Mouse (Mus musculus) mesoderm, embryonic 11.5 days (tissue): Measurements from ENCODE around the gene Got1.

ENCODE experiments used
- DNase-seq: peaks from one replicate; pipeline ENCODE4 v3.0.0-alpha.2; 2012; ENCODE audit warnings: low read depth, low spot score

Gene Got1

GRCm38 (mm10) chr19:43524187-43525103 lies at the start of gene Got1:
TSS of gene Got1 (minus strand) at chr19:43524605.
- peak; percentile 97 for DNase-seq

DNA sequence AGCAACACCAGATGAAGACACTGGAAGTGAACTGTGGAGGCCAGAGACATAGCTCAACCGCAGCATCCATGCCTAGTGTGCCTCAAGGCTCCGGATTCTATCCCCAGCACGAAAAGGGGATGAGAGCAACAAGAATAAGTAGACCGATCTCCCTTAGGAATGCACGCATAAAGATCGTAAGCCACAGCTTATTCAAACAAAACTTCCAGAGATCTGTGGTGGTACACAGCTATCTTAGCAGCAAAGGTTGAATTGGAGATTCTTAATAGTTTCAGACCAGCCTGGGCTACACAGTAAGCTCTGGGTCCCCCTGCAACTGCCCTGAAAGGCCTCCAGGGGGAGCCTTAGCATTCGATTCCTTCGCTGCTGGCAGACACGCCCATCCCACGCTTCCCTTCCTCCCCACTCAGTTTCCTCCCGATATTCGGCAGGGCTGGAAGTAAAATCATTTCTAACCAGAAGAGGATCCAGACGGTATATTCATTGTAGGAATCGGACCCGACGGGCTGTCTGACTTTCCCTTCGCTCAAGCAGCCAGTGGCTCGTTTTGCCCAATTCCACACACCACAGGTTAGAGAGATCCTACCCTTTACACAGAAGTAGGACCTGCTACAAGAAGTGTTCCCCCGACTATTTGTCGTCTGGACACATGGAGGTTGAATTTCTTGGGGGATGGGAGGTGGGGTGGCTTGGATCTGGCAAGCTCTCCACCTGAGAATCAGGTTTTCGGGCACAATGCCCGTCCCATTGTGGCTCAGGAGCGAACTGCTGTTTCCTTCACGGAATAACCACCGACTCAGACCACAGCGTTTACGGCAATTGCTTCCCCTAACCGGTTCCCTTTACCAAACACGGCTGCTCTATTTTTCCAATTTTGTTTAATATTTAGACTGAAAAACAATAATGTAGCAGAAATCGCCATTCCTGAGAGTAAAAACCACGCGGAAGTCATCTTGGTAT lies 46.7 kb upstream of the Got1 start:
- DNase-seq, result peak; percentile 87

DNA sequence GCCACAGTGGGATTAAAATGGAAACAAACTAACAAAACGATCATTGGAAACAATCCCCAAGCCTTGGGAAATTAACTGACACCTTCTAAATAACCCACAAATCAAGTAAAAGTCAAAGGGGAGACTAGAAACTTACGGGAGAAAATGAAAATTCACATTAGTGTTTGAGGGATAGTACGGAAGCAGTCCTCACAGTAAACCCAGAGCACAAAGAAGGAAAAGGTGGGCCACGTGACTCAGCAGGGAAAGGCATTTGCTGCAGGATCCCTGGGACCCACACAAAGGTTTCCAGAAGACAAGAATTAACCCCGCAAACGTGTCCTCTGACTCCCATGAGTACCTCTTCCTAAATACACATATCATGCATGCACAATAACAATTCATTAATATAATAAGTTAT lies 44.7 kb upstream of the Got1 start:
- DNase-seq, result no peak

GRCm38 (mm10) chr19:43568298-43568697 lies 43.9 kb upstream of the Got1 start:
- DNase-seq, result no peak

GRCm38 (mm10) chr19:43563166-43563565 lies 38.8 kb upstream of the Got1 start:
- no peak for DNase-seq

DNA sequence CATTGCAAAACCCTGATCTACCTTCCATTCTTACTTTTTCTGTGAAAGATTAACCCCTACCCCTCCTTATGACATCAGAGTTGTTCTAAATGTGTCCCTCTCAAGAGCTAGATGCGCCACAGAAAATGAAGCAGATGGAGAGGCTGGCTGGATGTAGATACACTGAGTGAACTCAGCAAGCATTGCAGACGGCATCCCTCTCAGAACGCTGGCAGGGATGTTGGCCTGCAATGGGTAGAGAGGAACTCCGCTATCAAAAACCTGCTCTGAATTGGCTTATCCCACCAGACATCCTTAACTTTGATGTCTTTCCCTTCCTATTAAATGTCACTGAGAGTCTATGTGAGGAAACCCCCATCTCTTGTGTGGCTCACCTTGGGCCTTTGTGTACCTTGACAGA lies 37.4 kb upstream of the Got1 start:
- DNase-seq, result no peak

DNA sequence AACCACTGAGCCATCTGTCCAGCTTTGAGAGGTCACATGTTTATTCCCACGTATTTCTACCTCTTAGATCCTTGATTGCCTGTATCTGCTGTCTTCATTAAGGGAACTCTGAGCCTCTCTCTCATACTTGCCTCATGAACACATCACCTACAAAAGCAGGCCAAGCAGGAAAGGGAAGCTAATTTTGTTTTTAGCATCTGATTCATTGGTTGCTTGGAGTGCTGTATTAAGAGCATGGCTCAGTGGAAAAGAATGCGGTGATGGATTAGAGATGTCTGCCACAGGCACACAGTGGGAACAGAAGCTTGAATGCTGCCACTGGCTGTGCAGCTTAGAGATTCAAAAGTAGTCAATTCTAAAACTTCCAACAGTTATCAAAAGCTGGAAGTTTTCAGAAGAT lies 35.8 kb upstream of the Got1 start:
- DNase-seq, result no peak

GRCm38 (mm10) chr19:43551493-43551890 lies 27.1 kb upstream of the Got1 start:
- DNase-seq, result no peak

DNA sequence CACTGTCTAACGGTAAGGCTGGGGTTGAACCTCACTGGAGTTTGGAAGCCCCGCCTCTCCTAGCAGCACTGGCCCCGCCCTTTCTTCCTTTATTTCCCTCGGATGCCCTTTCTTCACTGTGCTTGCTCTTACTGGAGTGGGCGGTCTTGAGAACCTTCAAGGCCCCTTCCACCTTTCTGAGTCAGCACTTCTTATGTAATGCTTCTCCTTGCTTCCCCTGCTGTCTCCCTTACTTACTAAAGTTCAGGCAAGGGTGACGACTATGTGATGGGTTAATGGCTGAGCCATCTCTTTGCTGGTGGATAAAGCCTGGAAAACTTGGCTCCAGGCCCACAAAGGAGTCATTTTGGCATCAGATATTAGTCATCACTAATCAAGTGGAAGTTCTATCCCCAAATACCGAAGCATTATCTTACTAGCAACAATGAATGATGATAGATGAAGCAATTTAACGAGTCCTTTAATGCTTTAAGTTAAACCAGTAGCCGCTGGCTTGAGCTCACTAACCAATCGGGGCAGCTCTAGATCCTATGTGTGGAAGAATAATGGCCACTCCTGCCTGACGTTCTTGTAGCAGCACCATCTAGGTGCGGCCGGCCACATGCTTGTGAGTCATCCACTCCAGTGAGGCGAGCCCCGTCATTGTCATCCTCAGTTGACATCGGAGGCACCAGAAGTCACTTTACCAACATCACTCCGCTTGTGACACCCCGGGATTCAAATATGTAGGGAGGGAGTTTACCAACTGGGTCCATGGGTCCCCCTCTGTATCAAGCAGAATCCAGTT lies 26.5 kb upstream of the Got1 start:
- DNase-seq, result no peak

DNA sequence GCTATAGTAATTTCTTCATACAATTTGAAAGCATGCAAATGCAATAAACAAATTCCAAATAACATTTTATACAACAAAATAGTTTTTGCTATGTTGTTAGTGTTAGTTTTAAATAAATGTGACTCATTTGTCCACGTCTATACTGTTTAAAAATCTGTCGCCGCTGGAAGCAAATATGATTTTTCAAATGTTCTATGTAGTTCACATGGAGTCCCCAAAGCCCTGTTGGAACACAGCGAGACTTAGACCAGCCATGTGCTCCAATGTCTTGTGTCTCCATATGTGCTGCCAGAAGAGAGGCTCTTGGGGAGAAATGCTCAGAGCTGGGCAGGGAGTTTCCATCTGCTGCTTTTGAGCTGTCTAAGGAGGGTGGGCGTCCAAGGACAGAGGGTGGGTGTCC lies 23.7 kb upstream of the Got1 start:
- DNase-seq, result no peak

DNA sequence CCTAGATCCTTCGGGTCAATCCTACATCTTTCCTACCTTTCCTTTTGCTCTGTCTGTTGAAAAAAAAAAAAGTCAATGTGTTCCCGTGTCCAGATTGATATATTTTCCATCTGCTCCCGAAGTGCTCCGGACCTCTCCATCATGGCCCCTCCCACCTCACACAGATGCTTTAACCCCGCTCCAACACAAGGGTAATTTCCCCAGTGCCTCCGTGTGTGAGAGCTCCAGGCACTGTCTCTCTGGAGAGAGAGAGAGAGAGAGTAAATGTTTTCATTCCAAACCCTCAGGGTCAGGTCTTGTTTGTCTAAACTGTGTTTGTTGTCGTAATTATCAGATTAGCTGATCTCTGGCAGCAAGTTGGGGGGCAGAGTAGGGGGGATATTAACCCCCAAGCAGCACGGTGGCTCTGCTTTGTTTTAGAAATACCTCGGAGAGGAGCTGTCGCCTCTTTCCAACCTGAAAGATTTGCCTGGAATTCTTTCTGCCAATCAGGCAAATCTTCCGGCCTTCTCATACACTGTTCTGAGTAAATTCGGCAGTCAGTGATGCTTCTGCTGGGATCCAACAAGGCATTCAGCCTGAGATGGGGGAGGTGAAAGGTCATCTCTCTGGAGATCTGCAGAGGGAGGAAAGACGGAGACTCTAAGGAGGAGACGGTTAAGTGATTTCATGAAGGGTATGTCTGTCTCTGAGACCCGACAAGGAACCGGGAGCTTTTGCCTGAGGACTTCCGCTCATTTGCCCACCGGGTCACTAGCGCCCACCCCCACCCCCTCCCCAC lies 22.1 kb upstream of the Got1 start:
- peak; percentile 68 for DNase-seq

DNA sequence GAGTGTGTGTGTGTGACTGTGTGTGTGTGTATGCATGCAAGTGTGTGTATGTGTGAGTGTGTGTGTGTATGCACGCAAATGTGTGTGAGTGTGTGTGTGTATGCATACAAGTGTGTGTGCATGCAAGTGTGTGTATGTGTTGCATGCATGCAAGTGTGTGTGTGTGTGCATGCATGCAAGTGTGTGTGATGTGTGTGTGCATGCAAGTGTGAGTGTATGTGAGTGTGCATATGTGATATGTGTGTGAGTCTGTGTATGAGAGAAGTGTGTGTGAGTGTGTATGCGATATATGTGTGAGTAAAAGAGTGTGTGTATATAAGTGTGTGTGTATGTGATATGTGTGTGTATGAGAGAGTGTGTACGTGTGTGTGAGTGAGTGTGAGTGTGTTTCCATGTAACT lies 11.0 kb upstream of the Got1 start:
- no peak for DNase-seq

GRCm38 (mm10) chr19:43530921-43531320 lies 6.5 kb upstream of the Got1 start:
- no peak for DNase-seq

DNA sequence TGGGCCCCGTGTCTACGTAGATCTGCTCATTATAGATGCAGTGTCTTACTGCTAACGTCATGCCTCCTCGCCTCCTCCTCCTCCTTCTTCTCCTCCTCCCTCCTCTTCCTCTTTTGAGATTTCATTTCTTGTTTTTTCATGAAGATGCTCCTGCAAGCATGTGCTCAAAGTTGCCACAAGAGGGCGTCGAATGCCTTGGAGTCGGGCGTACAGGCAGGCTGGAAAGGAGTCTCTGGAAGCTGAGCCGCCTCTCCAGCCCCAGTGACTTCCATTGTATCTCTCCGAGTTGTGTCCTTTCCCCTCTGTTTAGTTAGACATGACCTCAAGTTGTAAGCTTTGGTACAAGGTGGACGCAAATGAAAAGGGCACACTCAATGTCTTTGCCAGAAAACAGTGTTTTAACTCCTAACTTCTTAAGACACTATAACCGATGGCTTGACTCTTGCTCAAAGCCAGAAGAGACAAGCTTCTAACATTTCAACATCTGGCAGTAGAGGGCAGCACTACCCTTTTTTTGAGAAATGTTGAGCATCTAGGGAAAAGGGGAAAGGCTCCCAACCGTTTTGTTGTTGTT lies 5.9 kb upstream of the Got1 start:
- DNase-seq, result peak; percentile 91

DNA sequence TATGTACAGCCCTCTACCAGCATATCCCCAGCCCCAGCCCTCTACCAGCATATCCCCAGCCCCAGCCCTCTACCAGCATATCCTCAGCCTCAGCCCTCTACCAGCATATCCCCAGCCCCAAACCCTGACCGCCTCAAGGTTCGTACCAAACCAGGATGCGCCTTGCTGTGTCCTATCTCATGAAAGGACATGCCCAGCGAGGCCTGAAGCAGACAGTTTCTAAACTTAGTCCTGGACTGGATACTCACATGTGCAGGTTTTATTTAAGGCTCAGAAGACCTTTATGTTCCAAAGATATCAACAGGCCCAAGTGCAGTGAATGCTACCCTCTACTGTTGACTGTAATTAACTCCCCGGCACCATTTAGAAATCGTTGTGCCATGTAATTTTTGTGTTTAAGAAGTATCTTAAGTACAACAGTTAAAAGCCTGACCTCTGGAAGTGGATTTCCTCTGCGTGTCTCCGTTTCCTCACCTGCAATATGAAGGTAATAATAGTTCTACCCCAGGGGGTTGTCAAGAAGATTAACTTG lies 3.7 kb upstream of the Got1 start:
- DNase-seq, result no peak

GRCm38 (mm10) chr19:43527131-43527530 lies 2.7 kb upstream of the Got1 start:
- no peak for DNase-seq

DNA sequence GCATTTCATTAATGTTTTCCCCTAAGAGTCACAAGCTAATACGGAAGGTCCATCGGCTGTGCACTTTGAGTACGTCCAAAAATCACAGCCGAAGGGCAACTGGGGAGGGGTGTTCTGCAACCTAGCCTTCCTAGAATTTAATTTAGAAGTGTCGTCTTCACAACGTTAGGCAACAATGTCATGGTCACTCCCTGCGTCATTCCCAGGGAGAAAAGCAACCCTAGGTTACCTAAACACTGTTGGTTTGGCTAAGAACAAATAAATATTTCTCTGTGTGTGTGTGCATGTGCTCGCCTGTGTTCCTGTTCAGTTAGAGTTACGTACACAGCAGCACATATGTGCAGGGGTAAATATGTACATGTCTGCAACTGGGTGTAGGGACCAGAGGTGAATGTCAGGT lies 1.6 kb upstream of the Got1 start:
- DNase-seq, result no peak

- DNase-seq, result no peak
These were observed 1.2 kb upstream of the Got1 start for GRCm38 (mm10) chr19:43525566-43525965.

GRCm38 (mm10) chr19:43525104-43525482 lies 688 bp upstream of the Got1 start:
- DNase-seq, result peak; percentile 33

GRCm38 (mm10) chr19:43523551-43523950 lies 854 bp downstream of the Got1 start:
- peak; percentile 43 for DNase-seq
